Mouse (Mus musculus) layer of hippocampus, adult 8-10 months (tissue): ENCODE measurements around the gene Olfr385. TPM values are rescaled to one million over a fixed set of nuclear protein-coding genes. Genes with fewer than 3 reads are reported as not detected.
"Not testable (repeated sequence)": the region's sequence is repeated elsewhere in the genome, so short reads cannot be mapped to it uniquely, and the experiment has no call there.

Experiments used
- DNase-seq, 2 experiments: peaks; one replicate each; pipeline ENCODE4 v3.0.0; 2022; ENCODE audit warnings: low spot score in 2 of 2
- total RNA-seq, 4 experiments: library from RNA; stranded (reverse); gene quantifications; 2 replicates each; pipeline ENCODE4 v1.2.4; 2022

The Olfr385 gene
- not detected for total RNA-seq

DNA sequence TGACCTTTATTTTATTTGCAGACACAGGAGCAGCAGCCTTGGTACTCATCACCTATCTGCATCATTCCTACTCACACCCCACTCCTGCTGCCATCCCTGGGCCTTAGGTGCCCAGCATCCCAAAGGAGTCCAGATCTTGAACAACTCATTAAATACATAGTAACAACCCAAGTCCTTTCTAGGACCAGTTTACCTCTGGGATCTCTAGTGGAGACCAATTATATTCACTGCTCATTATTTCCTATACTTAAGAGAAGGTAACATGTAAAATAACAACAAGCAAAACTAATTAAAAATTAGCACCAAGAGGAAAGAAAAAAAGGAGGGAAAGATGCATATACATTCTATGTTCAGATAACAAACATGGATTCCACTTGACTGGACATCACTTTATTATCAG lies at the start of gene Olfr385:
TSS of gene Olfr385 (minus strand) at position 101 of the 400 bp plus-strand sequence.
- DNase-seq, result no peak

DNA sequence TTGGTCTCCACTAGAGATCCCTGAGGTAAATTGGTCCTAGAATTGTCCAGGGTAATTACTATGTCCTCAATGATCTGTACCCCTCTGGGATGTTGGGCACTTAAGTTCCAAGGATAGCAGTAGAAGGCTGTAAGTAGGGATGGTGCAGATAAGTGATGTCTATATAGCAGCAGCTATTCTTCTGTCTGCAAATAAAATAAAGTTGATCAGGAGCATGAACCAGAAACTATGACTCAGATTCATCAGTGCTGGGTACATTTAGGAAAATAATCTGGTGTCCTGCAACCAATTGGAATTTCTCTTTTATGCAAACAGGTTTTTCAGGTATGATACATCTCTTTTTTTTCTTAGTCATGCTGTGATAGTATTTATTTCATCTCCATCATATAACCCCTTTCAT lies 5.5 kb upstream of the Olfr385 start, which contains the start of gene Olfr384:
TSS of gene Olfr384 (plus strand) at position 301 of the 400 bp plus-strand sequence.
- no peak for DNase-seq

- DNase-seq, result not testable (repeated sequence)
These were observed 9.6 kb downstream of the Olfr385 start for GRCm38 (mm10) chr11:73583188-73583587.

DNA sequence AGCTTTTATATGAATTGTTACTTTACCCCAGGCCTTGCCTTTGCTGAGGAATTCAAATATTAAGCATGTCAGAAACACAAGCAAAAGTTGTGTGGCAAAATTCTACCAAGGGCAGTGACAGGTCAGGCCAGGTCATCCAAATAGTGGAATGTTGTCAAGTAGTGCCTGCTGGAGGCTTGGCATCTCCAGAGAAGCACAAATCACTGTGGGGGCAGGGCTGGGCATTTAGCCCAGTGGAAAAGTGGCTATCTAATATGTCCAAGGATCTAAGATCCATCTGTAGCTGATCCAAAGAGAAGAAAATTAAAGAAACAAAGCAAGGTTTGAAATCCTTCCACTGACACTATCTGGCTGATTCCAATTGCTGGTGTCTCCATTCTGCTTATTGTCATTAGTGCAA lies 12.9 kb downstream of the Olfr385 start:
- DNase-seq, result no peak

Other genes starting within 250 kb of the Olfr385 start
- gene Olfr20, start 242.2 kb downstream of the Olfr385 start, total RNA-seq, result not detected
- not detected for gene Olfr376, start 221.8 kb downstream of the Olfr385 start, total RNA-seq
- not detected for gene Olfr1, start 193.4 kb downstream of the Olfr385 start, total RNA-seq
- gene Olfr378, start 164.5 kb downstream of the Olfr385 start, total RNA-seq, result not detected
- gene Olfr380, start 135.5 kb downstream of the Olfr385 start, total RNA-seq, result not detected
- gene Olfr381, start 101.4 kb downstream of the Olfr385 start, total RNA-seq, result not detected
- not detected for gene Olfr382, start 75.8 kb downstream of the Olfr385 start, total RNA-seq
- gene Olfr384, start 5.6 kb upstream of the Olfr385 start, total RNA-seq, result not detected
- gene Zfp735, start 95.8 kb upstream of the Olfr385 start, total RNA-seq, result not detected
- gene Olfr389, start 187.7 kb upstream of the Olfr385 start, total RNA-seq, result not detected
- not detected for gene Olfr390, start 190.0 kb upstream of the Olfr385 start, total RNA-seq
- not detected for gene Olfr391-ps, start 210.0 kb upstream of the Olfr385 start, total RNA-seq
- gene Olfr392, start 224.0 kb upstream of the Olfr385 start, total RNA-seq, result not detected